Mouse (Mus musculus) urinary bladder, postnatal 10 days (tissue): ENCODE measurements around the gene Tsr2.
A peak's percentile ranks its signal among the peaks of the same experiment; 100 is the strongest.

Experiments used
- DNase-seq: peaks from one replicate; pipeline ENCODE4 v3.0.0; 2022; ENCODE audit warnings: low spot score

The Tsr2 gene

DNA sequence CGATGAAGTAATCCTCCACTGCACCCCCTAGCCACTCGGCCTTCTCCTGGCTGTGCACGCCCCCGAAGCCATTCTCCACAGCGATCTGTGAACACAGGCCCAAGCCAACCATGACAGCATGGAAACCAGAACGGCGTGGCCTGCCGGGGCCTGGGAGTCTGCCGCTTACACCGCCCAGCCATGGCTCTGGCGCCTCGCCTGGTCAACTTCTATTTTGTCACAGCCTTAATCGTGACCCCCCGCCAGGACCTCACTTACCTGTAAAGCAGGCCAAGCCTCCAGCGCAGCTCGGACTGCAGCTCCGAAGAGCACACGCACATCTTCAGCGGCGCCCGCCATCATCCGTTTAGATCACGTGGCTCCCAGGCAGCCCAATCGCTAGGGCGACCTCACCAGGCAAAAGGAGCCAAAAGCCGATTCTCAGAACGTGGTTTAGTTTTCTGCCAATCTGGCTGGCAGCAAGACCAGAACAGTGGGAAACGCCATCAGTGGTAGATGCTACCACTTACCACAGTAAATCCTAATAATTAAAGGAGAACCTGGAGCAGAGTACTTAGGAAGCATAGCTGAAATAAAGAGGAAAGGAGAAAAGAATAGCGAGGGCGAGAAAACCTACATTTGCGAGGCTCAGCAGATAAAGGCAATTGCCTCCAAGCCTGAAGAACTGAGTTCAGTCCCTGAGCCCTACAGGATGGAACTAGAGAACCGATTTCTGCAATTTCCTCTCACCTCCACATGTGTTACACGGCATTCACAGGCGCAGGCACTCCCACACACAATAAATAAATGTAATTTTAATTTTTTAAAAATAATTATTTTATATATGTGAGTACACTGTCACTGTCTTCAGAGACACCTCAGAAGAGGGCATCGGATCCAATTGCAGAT is at the start of gene Tsr2:
Gene Tsr2 (minus strand): TSS at position 373 of the 888 bp plus-strand sequence.
- no peak for DNase-seq

DNA sequence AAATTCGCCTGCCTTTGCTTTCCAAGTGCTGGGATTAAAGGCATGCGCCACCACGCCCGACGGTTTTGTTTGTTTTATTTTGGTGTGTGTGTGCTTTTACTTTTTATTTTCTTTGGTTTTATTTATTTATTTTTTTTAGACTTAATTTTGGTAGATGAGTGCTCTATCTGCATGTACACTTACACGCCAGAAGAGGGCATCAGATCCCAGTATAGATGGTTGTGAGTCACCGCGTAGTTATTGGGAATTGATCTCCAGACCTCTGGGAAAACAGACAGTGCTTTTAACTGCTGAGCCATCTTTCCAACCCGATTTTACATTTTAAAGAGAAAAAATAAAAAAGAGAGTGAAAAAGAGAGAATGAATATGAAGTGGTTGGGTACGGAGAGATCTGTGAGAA is 36.4 kb upstream of the Tsr2 start:
- no peak for DNase-seq

DNA sequence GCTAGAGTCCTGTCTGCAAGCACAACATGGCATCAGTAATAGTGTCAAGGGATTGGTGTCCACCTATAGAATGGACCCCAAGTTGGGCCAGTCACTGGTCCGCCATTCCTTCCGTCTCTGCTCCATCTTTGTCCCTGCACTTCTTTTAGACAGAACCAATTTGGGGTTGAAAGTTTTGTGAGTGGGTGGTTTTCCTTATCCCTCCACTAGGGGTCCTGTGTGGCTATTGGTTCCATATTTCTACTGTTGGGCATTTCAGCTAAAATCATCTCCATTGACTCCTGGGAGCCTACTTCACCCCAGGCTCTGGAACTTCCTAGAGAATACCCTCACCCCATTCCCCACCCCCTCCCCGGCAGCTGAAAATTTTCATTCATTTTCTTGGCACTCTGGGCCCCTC is 34.1 kb upstream of the Tsr2 start:
- no peak for DNase-seq

DNA sequence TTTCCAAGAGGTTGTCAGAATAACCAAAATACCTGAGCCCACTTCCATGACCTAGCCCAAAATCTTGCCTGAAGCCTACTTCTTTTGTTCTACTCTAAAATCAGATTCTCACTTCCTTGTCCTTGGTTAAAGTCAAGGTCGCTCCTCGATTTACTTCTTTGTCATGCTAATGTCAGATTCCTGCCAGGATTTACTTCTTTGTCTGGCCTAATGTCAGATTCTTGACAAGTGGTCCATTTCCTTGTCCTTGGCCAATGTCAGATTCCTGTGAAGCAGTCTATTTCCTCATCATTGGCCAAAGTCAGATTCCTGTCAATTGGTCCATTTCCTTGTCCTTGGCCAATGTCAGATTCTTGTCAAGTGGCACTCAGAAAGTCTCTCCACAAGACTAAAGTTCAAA is 27.6 kb upstream of the Tsr2 start:
- DNase-seq, result no peak

DNA sequence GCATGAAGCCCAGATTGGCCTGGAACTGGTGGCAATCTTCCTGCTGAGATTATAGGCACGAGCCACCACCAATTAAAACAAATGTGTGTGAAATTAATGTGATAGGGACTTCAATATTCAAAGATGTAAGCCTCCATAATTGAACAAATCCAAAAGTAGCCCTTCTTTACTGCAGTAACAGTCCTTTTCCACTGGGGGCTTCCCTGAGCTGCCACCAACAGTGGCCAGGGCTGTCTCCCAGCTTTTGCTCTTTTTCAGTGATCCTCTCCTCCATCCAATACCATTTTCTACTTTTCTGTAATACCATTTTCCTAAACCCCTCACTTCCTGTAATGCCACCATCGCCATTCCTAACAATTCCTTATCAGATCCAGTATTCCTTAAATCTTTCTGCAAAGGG is 21.1 kb upstream of the Tsr2 start:
- no peak for DNase-seq

DNA sequence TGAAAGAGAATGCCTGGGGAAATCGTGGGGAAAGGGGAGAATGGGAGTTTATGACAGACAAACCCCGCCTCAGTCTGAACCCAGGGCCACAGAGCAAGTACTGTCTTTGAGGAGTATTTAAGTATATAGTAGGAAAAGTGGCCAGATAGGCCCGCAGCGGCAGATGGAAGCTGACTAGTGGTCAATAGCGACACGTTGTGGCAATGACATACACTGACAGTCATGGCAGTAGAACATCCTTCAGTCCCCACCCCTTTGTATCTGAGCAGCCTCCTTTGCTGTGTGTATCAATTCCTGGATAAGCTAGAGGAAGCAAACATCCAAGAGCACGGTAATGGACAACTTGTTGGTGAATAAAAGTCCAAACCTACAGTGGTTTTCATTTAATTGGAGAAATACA is 20.5 kb upstream of the Tsr2 start:
- DNase-seq, result no peak

DNA sequence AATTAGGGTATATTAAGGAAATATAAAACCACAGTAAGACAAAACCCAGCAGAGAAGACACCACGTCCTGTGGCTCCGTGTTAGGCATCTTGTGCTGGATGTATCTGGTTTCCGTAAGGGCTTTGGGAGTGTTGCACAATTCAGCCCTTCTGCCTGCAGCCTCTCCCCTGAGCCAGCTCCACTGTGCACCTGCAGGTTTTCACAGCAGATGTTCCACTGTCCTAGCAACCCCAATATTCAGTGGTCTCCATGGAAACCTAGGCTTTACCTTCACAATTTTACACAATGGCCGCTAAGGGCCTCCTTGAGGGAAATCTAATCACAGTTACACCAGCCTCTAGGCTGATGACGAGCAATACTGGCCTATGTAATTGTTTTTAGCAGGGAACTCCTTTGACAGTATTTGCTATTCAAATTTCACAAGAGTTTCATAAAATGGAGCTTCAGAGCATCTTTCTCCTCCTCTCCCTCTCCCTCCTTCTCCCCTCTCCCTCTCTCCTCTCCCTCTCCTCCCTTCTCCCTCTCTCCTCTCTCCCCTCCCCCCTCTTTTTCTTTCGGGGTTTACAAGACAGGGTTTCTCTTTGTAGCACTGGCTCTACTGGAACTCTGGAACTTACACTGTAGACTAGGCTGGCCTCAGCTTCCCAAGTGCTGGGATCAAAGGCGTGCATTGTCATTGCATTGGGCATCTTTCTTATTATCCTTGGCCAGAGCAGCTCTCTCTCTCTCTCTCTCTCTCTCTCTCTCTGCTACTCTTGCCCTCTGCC is 11.1 kb upstream of the Tsr2 start:
- DNase-seq, result no peak

DNA sequence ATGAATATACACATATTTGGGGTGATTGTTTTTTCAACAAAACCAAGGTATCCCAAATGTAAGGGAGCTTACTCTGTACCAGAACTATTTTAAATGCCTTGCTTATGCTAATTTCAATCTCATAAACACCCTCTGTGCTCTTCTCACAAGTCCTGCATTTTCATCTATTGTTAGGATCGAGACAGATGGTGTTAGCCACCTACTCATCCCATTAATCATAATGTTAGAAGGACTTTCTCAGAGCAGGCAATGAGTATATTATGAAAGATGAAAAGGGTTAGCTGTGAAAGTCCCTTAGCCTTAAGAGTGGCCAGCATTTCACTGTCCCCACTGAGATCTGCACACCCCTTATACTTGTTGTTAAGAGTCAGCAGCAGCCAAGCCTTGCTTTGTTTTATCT is 8.9 kb downstream of the Tsr2 start:
- DNase-seq, result no peak

DNA sequence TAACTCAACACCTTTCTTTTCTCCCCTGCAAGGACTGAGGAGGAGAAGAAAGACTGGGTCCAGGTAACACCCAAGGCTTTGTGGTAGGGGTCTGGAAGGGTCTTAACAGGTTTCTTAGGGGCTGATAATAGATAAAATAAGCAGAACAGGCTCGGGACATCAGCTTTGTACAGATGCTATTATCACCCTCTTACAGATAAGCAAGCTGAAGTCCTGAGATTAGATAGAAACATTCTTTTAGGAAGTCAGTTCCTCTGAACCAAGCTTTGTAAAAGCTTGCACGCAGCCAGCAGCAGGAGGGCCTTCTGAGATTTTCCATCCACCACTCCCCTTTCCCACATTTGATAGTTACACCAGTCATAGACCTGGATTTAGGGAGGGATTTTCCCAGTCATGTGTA is 10.7 kb downstream of the Tsr2 start:
- no peak for DNase-seq

DNA sequence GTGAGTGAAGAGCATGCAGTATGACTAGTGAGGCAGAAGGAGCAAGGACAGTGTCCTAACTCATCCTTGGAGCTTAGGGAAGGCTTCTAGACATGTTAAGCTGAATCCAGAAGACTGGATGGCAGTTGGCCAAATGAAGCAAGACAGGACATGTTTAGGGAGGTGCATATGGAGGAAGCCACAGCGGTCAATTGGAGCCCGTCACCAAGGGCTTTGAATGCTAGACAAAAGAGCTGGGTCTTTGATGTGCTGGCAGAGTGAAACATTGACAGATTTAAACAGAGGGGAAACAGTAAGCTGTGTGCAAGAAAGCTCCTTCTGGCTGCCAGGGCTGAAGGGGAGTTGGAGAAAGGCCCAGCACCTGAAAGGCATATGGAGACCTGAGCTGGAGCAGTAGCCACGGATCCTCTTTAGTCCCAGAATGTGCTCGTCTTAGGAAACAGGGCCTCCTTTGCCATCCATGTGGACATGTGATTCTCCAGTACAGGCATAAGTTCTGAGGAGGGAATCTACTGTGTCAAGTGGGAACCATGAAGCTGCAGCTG is 19.3 kb downstream of the Tsr2 start:
- DNase-seq, result no peak

DNA sequence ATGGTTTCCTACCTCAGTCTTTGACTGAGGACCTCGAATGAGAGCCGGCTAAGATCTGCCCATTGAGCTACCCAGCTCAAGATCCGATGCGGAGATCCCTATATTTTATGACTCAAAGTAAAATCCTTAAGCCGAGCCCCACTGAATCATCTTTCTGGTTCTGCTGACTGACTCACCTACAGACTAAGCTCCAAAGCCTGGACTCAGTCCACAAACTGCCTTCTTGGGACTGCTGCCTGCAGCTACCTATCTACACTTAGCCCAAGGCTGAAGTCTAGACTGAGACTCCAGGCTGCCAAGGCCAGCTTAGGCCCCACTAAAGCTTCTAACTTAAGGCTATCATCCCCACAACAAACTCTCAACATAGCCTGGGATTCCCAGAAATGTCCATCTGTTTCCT is 20.3 kb downstream of the Tsr2 start:
- DNase-seq, result no peak

DNA sequence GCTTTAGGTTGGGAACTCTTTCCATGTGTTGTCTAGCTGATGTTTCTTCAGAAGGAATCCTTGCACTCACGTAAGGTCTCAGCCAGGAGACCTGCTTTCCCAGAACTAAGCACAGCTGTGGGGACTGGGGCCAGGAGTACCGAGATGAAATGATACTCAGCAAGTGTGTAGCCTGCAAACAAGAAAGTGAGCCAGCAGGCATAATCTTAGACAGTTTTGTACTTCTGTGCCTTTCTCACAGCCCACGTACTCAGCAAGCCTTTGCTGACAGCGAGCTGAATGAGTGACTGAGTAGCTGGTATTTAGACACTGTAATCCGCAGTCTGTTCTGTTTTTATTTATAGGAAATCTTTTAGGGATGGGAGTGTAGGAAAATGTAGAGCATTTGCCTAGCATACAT is 28.5 kb downstream of the Tsr2 start:
- no peak for DNase-seq

DNA sequence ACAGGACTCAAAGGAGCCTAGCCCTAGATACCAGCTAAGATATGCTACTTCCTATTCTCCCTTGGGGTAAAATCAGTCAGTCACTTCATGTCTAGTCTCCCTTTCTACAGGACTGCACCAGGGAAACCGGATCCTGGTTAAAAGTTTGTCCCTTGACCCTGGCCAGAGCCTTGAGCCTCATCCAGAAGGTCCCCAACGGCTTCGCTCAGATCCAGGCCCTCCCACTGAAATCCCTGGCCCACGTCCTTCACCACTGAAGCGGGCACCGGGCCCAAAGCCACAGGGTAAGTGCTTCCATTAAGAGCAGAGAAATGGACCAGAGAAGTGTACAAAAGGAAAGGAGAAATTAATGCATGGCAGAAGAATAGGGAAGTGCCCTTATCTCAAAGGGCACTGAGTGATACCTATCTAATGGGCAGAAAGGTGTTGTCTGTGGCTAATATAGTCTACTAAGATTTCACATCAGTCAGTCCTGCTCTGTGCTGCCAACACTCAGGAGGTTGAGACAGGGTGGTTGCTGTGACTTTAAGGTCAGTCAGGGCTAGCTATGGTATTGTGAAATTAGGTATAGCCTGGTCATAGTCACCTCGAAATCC is 30.2 kb downstream of the Tsr2 start:
- DNase-seq, result no peak

DNA sequence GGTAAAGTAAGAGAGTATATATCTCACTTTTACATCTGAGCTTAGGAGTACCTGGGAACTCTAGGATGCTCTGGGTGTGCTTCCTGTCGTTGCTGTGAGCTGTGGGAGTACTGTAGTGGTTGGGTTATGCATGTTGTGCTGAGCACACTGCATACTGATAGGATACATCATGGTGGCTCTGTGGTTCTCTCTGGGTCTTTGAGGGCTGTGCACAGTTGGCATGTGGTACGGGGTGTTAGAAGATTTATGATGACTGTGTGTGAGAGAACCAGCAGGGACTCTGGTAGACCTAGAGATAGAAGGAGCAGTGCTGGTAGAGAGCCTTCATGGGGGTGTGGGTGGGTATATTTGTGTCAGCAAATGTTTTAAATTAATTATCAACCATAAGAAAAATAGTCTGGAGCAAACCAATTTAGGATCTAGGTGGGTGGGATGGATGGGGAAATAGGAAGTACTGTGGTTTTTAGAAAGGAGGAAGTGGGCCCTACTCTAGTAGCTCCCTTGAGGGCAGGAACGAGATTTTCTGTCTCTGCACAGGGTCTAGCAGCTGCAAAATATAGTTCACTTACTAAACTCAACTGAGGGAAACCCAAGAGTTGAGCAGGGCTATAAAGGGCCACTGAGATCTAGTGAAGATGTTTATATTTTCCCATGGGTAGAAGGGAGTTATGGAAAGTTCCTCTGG is 34.6 kb downstream of the Tsr2 start:
- DNase-seq, result no peak

DNA sequence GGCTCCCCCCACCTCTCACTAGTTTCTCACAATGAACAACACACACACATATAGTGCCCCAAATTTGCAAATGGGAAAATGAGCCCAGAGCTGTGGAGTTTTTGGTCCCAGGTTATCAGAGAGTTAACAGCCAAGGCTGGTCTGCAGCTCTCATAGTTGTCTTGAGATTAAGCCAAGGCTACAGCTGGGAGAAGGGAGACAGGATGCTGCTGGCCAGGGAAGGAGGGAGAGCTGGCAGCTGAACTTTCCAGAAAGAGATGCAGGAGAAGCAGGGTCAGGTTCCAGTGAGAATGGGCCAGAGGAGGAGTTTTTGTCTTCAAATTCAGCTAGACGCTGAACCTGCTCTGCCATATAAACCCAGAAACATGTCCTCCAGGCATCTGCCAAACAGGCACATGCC is 37.0 kb downstream of the Tsr2 start:
- DNase-seq, result no peak

DNA sequence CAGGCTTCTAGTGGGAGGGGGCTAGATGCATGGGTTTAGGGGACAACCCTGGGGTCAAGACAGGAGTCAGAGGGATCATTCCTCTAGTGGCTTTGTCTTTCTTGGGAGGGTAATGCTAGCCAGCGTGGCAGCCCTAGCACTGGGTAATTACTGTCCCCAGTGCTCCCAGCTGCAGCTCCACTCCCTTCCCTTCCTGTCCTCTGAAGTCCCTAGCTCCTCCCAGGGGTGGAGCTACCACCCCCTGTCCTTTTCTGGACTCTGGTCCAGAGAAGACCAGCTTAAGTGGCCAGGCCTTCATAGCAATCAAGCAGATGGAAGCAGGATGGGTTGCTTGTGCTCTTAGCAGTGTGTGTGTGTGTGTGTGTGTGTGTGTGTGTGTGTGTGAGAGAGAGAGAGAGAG is 40.8 kb downstream of the Tsr2 start:
- no peak for DNase-seq

DNA sequence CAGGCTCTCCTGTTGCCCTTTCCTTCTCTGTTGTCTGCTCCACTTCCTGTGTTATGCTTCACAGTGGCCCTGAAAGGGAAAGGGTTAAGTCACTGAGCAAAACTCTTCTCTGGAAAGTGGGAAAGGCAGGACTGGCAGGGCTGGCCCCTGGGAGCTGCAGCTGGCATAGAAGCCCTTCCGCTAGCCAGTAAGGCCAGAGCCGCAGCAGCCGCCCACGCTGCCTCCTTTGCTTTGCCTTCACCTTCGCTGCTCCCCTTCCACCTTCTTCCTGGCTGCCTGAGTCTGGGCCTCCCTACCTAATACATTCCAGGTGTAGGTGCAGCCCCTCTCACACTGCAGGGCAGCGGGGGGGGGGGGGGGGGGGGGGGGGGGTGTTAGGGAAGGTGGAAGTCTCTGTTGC is 41.9 kb downstream of the Tsr2 start:
- DNase-seq, result no peak

DNA sequence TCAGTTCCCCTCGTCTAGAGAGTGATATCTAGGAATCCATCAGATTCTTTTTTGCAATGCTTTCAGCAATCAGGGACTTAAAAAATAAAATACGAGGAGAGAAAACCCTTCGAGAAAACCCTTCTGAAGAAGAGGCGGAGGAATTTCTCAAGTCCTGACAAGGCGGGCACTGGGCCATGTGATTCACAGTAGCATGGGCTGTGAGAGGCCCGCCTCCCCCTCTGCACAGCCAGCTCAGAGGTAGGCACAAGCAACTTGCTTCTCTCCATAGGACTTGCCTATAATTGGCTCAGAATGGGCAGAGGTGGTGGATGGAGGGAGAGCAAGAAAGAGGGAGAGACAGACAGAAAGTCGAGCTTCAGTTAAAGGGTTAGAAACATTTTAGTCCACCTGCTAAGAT is 46.0 kb downstream of the Tsr2 start:
- no peak for DNase-seq

DNA sequence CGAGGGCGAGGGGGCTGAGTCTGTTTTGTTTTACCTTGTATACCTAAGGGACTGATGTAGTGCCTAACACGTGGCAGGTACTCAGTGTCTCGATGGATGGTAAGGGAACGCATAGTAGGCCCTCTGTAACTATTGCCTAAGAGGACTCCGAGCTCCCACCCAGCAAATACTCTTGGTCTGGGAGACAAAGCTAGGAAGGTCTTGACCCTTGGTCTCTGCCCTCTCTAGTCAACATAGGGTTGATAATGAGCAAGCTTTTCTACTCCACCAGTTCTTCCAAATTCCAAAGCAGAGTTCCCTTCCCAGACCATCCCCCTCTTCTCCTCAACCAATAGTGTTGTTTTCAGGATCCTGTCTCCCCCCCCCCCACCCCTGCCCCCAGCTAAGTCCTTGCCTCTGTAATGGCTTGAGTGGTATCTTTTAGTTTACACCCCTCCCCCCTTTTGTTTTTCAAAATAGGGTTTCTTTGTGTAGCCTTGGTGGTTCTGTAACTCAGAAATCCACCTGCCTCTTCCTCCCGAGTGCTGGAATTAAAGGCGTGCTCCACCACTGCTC is 46.6 kb downstream of the Tsr2 start:
- no peak for DNase-seq

DNA sequence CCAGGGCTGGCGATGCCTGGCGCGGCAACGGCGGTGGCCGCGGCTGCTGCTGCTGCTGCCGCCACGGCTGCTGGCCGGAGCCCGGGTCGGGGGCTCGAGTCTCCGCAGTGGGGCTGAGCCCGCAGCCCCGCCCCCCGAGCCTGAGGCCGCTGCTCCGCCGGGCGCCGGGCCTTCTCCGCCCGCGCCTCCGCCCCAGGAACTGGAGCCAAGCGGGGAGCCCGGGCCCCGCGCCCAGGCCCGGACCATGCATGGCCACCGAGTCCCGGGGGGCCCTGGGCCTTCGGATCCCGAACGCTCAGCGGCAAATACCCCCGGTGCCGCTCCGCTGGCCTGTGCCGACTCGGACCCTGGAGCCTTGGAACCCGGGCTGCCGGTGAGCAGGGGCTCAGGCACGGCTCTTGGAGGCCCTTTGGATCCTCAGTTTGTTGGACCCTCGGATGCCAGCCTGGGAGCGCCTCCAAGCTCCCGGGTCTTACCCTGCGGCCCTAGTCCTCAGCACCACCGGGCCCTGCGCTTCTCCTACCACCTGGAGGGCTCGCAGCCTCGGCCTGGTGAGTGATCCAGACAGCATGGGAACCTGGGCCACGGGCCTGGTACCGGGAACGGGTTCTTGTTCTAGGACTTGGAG is 48.8 kb downstream of the Tsr2 start:
- no peak for DNase-seq

DNA sequence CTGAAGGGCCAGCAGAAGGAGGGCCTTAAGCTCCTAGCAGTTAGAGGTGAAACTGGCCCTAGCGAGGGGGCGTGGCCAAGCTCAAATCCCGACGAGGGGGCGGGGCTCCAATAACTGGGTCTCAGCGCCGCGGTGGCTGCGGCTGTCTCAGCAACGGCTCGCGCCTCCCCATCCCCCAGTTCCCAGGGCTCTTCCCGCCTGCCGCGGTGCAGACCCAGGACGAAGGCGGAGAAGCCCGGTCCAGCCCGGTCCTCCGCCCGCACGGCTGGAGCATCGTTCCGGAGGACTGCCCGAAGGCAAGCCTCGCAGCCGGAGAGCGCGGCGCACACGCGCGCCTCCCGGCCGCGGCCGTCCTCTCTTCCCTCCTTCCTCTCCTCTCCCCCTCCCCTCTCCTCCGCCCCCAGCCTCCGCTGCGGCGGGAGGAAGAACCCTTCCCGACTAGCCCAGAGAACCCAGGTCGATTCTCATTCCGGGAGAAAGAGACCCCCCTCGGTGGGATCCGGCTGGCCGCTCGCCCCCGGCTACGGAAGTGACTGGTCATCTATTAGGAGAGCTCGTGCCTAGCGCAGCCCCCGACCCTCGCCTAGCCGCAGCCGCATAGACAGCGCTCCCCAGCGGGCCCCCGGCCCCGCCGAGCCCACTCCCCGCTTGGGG is 49.4 kb downstream of the Tsr2 start:
- DNase-seq, result peak; percentile 16
